Mouse (Mus musculus): ENCODE measurements around the gene Hmgb4. TPM values are rescaled to one million over a fixed set of nuclear protein-coding genes. Genes with fewer than 3 reads are reported as not detected.

Hmgb4 gene
- not detected in 2 replicates for total RNA-seq (2014; fragmentation: Nextera tagmentation)
- total RNA-seq (2017): not detected in 2 replicates

DNA sequence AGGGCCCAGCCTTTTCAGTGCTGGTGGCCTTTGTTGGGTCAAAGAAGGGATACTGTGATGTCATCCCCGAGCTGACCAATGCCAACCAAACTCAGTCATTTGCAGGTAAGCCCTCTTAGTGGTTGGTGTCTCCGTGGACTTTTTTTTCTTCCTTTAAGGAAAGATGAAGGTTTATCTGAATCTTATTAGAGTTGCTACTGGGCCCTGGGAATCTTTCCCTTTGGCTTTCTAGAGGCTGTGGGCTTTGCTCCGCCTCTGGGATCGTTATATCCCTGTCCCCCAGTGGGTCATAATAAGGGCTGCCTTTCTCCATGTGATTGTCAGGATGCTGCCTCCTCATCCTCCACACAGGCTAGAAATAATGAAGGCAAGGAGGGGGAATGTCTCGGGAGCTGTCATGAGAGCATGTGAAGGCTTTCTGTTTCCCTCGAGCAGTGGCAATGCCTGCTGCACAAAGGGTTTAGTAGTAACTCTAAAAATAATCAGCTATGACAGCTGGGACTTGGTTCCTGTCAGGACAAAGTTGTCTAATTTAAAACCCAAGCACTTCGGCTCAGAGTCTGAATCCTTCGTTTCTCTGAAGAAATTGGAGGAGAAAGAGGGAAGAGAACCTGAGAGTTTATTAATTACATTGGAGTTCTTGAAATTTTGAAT lies at the start of gene Hmgb4:
Hmgb4 (minus strand) TSS at position 51 of the 654 bp plus-strand sequence.
- ATAC-seq (replicated peaks; ENCODE audit: low FRiP score, low TSS enrichment, poor library complexity, severe bottlenecking): no peak

DNA sequence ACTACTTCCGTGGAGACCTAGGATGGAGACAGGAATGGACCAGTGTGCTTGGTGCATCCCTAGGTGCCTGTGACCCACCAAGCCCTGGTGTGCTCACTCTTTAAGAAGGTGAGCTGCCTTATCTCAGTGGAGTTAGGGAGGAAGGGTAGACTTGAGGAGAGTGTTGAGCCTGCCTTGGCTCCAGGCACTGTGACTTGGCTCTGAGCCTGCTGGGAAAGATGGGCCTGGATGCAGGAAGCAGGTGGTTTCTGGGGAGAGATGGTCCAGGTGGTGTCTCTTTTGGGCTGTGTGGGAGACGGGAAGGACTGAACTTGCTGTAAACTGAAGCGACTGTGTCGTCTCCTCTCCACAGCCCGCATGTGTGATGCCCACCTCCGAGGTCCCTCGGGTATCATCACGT lies 45.3 kb upstream of the Hmgb4 start:
- no peak for ATAC-seq (replicated peaks; ENCODE audit: low FRiP score, low TSS enrichment, poor library complexity, severe bottlenecking)

GRCm38 (mm10) chr4:128304049-128304448 lies 43.3 kb upstream of the Hmgb4 start:
- ATAC-seq (replicated peaks; ENCODE audit: low FRiP score, low TSS enrichment, poor library complexity, severe bottlenecking): no peak

DNA sequence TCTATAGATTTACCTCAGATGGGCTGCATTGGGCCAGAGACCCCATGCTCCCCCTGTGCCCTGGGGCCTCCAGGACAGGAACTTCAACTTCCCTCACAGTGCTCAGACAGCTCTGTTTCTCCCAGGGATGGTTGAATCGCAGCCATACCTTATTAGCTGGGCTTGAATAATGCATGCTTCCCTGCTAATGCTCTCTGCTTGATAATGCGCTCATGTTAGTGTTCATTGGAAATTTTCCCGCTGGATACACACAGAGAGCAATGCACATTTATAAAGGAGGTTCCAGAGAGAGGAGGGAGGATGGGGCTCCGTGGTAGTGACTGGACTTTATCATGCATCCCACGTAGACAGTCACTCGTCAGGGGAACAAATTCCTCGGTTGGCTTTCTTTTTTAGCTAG lies 27.3 kb upstream of the Hmgb4 start:
- ATAC-seq (replicated peaks; ENCODE audit: low FRiP score, low TSS enrichment, poor library complexity, severe bottlenecking): no peak

GRCm38 (mm10) chr4:128285009-128285408 lies 24.3 kb upstream of the Hmgb4 start:
- no peak for ATAC-seq (replicated peaks; ENCODE audit: low FRiP score, low TSS enrichment, poor library complexity, severe bottlenecking)

DNA sequence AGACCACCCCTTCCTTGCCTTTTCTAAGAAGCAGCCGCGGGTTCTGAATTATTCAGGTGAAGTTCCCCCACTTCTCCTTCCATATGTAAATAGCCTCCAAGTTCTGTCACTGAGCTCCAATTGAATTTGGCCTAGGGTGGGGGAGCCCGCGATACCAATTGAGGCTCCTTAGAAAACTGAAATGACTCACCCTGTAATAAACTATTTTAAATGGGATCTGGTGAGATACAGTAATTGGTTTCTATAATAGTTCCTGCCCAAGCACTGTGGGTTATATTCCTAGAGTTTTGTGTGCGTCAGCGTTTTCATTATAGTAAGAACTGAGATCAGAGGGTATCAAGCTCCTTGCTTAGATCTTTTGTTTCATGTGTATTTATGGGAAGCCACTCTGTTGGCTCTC lies 14.8 kb upstream of the Hmgb4 start:
- ATAC-seq (replicated peaks; ENCODE audit: low FRiP score, low TSS enrichment, poor library complexity, severe bottlenecking): no peak

GRCm38 (mm10) chr4:128275116-128275515 lies 14.4 kb upstream of the Hmgb4 start:
- no peak for ATAC-seq (replicated peaks; ENCODE audit: low FRiP score, low TSS enrichment, poor library complexity, severe bottlenecking)

GRCm38 (mm10) chr4:128273146-128273545 lies 12.4 kb upstream of the Hmgb4 start:
- no peak for ATAC-seq (replicated peaks; ENCODE audit: low FRiP score, low TSS enrichment, poor library complexity, severe bottlenecking)

DNA sequence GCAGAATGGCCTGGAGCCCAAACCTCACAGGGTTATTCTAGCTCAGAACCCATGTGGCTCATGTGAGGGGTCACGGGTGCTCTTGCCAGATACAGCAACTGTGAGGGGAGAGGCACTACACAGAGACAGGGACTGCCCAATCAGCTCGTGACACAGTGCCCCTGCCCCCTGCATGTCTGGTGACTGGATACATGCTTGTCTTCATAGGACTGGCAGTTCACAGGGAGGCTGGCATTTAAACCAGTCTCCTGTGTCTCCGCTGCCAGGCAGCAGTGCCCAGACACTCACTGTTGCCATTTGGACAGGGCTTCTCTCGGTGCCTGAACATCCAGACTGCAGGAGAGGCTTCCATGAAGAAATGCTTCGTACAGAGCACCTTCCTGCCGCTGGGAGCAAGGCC lies 11.7 kb upstream of the Hmgb4 start:
- ATAC-seq (replicated peaks; ENCODE audit: low FRiP score, low TSS enrichment, poor library complexity, severe bottlenecking): no peak

DNA sequence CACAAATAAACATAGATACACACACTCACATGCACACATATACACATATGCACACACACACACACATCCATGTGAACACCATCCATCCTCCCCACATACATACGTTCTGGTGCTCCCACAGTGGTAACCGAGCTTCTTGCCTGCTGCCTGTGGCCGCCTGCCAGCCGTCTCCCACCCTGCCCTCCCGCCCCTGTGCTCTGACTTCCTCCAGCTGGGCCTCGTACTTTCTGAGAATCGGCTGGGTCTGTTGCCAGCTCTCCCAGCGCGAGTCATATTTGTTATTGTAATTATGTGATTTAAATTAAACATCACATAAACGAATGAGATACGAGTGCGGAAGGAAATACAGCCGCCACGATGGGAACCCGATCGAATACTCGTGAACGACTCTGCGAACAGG lies 10.2 kb upstream of the Hmgb4 start:
- no peak for ATAC-seq (replicated peaks; ENCODE audit: low FRiP score, low TSS enrichment, poor library complexity, severe bottlenecking)

DNA sequence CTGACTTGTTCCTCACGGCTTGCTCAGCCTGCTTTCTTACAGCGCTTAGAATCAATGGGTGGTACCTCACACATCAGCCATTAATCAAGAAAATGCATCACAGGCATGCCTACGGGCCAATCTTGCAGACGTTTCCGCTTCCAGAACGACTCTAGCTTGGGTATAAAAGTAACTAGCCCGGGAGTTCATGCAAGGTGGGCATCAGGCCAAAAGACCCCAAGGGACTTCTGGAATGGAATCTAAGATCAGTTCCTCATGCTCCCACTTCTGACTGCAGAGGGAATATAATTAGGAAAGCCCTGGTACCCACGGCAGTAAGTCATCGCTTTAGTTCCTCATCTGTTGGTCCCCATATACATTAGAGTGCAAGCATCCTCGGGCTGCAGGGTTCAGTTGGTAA lies 9.4 kb upstream of the Hmgb4 start:
- ATAC-seq (replicated peaks; ENCODE audit: low FRiP score, low TSS enrichment, poor library complexity, severe bottlenecking): no peak

DNA sequence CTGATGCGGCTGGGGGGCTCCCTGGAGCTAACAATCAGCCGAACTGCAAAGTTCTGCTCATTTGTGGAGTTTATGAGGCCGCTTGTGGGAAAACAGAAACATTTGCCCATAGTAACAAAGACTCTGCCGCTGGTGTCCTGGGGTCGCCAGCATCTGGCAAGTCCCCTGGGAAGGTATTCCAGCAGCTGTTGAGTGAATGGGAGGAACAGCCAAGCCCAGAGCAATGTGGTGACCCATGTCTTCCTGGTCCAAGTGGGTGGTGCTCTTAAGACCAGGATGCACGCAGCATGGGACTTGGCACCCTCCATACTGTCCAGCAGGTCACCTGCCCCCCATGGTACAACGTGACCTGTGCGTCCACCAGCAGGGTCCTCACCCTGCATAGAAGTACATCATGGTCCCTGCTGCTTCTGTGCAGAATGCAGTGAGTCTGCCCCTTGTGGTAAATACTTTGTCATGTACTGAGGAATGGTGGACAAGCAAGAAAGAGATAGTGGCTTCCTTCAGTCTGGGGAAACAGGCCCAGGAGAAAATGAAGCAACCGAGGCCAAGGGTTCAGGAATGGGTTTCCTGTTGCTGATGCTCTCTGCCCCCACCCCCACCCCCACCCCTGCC lies 8.6 kb upstream of the Hmgb4 start:
- no peak for ATAC-seq (replicated peaks; ENCODE audit: low FRiP score, low TSS enrichment, poor library complexity, severe bottlenecking)

- no peak for ATAC-seq (replicated peaks; ENCODE audit: low FRiP score, low TSS enrichment, poor library complexity, severe bottlenecking)
Observed at GRCm38 (mm10) chr4:128265341-128265740, 4.6 kb upstream of the Hmgb4 start.

DNA sequence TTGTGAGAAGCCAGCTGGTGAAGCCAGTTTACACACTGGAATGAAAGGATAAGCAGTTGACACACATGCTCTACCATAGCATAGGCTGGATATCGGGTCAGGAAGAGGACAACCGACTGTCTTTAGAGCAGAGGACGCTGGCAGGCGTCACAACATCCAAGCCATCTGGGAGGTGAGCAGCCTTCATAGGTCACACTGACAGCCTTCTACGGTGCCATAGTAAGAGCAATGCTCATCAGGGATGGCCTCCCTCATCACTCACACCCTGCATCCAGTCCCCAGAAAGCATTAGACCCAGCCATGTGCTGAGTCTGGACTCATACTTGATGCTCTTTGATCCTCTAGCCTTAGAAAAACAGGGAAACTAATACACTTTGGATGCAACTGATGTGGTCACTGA lies 3.7 kb upstream of the Hmgb4 start:
- no peak for ATAC-seq (replicated peaks; ENCODE audit: low FRiP score, low TSS enrichment, poor library complexity, severe bottlenecking)

- no peak for ATAC-seq (replicated peaks; ENCODE audit: low FRiP score, low TSS enrichment, poor library complexity, severe bottlenecking)
Observed at GRCm38 (mm10) chr4:128259211-128259610, 1.5 kb downstream of the Hmgb4 start.

DNA sequence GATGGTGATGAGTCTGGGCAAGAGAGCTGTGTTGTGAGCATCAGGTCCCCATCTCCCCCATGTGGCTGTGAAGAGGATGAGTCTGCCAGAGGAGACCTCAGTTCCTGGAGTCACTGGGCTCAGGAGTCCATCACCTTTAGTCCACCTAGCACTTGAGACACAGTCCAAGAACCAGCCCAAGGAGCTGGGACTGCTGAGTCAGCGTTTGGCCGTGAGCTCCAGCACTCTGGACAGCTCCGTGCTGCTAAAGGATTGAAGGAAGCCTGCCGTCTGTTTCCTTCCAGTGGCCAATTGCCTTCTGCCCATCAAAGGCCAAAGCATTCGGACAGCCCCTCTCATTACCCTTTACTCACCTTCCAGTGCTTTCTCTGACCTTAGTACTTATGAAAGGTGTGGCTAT lies 12.1 kb downstream of the Hmgb4 start:
- no peak for ATAC-seq (replicated peaks; ENCODE audit: low FRiP score, low TSS enrichment, poor library complexity, severe bottlenecking)

GRCm38 (mm10) chr4:128245201-128245600 lies 15.6 kb downstream of the Hmgb4 start:
- ATAC-seq (replicated peaks; ENCODE audit: low FRiP score, low TSS enrichment, poor library complexity, severe bottlenecking): no peak

DNA sequence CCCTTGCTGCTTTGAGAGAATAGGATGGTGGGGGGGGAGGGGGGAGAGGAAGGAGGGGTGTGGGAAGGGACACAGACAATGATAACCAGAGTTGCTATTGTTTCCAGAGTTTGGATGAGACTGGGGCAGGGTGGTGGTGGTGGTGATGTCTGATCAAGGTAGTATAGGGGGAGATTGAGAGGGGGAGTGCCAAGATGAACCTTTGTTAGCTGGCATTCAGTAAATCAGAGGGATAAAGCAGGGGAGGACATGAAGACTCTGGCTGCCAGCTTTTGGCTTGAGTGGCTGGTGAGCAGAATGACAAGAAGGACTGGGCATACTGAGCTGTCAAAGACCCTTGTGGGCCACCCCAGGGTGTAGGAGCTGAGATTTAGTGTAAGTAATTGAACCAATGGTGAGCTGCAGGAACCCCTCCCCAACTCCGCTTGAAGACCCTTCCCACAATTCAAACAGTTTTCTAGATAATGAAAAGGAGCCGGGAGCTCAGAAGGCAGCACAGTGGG lies 18.9 kb downstream of the Hmgb4 start:
- ATAC-seq (replicated peaks; ENCODE audit: low FRiP score, low TSS enrichment, poor library complexity, severe bottlenecking): no peak

GRCm38 (mm10) chr4:128241075-128241853 lies 19.5 kb downstream of the Hmgb4 start:
- ATAC-seq (replicated peaks; ENCODE audit: low FRiP score, low TSS enrichment, poor library complexity, severe bottlenecking): no peak

DNA sequence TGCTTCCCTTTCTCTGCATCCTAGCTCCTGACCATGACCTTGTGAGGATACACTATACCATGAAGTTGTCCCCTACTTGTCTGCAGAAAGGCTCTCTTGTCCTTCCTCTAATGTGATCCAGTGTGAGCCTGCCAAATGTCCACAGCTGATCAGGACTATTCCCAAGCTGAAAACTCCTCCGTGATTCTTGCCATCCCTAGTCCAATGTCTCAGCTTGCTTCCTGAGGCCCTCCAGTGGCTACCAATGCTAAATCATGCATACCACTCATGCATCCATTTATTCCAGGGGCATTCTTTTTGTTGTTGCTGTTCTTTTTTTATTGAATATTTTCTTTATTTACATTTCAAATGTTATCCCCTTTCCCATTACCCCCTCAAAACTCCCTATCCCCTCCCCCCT lies 21.6 kb downstream of the Hmgb4 start:
- ATAC-seq (replicated peaks; ENCODE audit: low FRiP score, low TSS enrichment, poor library complexity, severe bottlenecking): no peak

GRCm38 (mm10) chr4:128233458-128233857 lies 27.3 kb downstream of the Hmgb4 start:
- no peak for ATAC-seq (replicated peaks; ENCODE audit: low FRiP score, low TSS enrichment, poor library complexity, severe bottlenecking)
